Mouse (Mus musculus) midbrain, embryonic 14.5 days (tissue): ENCODE results near the gene Cebpz. TPM values are rescaled to one million over a fixed set of nuclear protein-coding genes. Genes with fewer than 3 reads are reported as not detected.

Experiments used
- ATAC-seq: fragments of 200-750 bp; cut with Nextera tagmentation; 2 replicates; pipeline ENCODE4 v1.8.0; 2017; ENCODE audit warnings: moderate number of reproducible peaks, moderate library complexity; ENCODE audit not compliant: low FRiP score, low TSS enrichment
- DNase-seq: peaks from one replicate; pipeline ENCODE4 v3.0.0-alpha.2; 2015
- H3K27ac ChIP-seq: fragments of 300-500 bp; sonication (generic); replicated peaks from 2 replicates; pipeline ENCODE4 v1.5.1; 2014; ENCODE audit warnings: mild to moderate bottlenecking, low read depth, low read length, moderate library complexity
- H3K27me3 ChIP-seq: fragments of 300-500 bp; sonication (generic); 2 replicates; pipeline ENCODE4 v1.6.1; 2014; ENCODE audit warnings: low read length, control low read depth, mixed read lengths; ENCODE audit not compliant: control insufficient read depth, insufficient read depth
- H3K36me3 ChIP-seq: fragments of 300-500 bp; sonication (generic); 2 replicates; pipeline ENCODE4 v1.6.1; 2014; ENCODE audit warnings: low read length, control low read depth; ENCODE audit not compliant: control insufficient read depth, insufficient read depth
- H3K4me1 ChIP-seq: fragments of 300-500 bp; sonication (generic); 2 replicates; pipeline ENCODE4 v1.6.1; 2014; ENCODE audit warnings: mild to moderate bottlenecking, antibody characterized with exemption, low read length, control low read depth; ENCODE audit not compliant: control insufficient read depth, insufficient read depth
- H3K4me2 ChIP-seq: fragments of 300-500 bp; sonication (generic); 2 replicates; pipeline ENCODE4 v1.6.1; 2014; ENCODE audit warnings: mild to moderate bottlenecking, low read length, moderate library complexity
- H3K4me3 ChIP-seq: fragments of 300-500 bp; sonication (generic); replicated peaks from 2 replicates; pipeline ENCODE4 v1.5.1; 2014; ENCODE audit warnings: low read depth, low read length
- H3K9ac ChIP-seq: fragments of 300-500 bp; sonication (generic); replicated peaks from 2 replicates; pipeline ENCODE4 v1.6.1; 2014; ENCODE audit warnings: mild to moderate bottlenecking, low read length, moderate library complexity
- H3K9me3 ChIP-seq: fragments of 300-500 bp; sonication (generic); 2 replicates; pipeline ENCODE4 v1.6.1; 2016; ENCODE audit warnings: low read length, control low read depth, mixed read lengths; ENCODE audit not compliant: control insufficient read depth
- WGBS: fragments of 180-500 bp; shearing (Covaris S2); extraction: QIAGEN DNeasy Blood & Tissue Kit; methylation state at CpG from one replicate; pipeline ENCODE4 v1.1.7; 2014; 5-methylcytosine and 5-hydroxymethylcytosine counted together
- polyA plus RNA-seq: library from polyadenylated mRNA; unstranded; fragments of >200 nt; fragmentation: Nextera tagmentation; extraction: Ambion mirVana; gene quantifications from 2 replicates; pipeline ENCODE4 v1.2.1, GENCODE M21; 2014

Cebpz gene
- polyA plus RNA-seq, 1 experiment from 2014 or later = 48.8 TPM

- H3K9ac ChIP-seq = no peak overlapping the region
- DNase-seq = no peak
- WGBS = 48% methylated on average over 3 of the region's 3 CpGs
These were observed 47.7 kb downstream of the Cebpz start for GRCm38 (mm10) chr17:78889184-78889583.

GRCm38 (mm10) chr17:78888554-78888953, 48.3 kb downstream of the Cebpz start:
- DNase-seq = no peak

More at GRCm38 (mm10) chr17:78889184-78889583, 47.7 kb downstream of the Cebpz start:
- no peak overlapping the region for H3K27ac ChIP-seq
- H3K4me2 ChIP-seq = no peak overlapping the region
- ATAC-seq = no peak
- H3K27me3 ChIP-seq = no peaks in the 10 kb centered on the region
- H3K36me3 ChIP-seq = no peaks in the 10 kb centered on the region
- H3K4me1 ChIP-seq = no peaks in the 10 kb centered on the region
- no peak overlapping the region for H3K4me3 ChIP-seq
- no peaks in the 10 kb centered on the region for H3K9me3 ChIP-seq

GRCm38 (mm10) chr17:78885286-78886065, 51.4 kb downstream of the Cebpz start:
- H3K4me1 ChIP-seq = peaks cover 4% of the 10 kb centered on the region; the same call in 1 of the 2 replicates
- DNase-seq (no peak), ATAC-seq (no peak)
- H3K36me3 ChIP-seq = no peaks in the 10 kb centered on the region
- WGBS = 85% methylated on average over 5 of the region's 5 CpGs
- no peak overlapping the region for H3K27ac ChIP-seq
- no peak overlapping the region for H3K4me3 ChIP-seq
- H3K4me2 ChIP-seq = no peak overlapping the region
- H3K9ac ChIP-seq = no peak overlapping the region
- H3K9me3 ChIP-seq = no peaks in the 10 kb centered on the region
- no peaks in the 10 kb centered on the region for H3K27me3 ChIP-seq

More at GRCm38 (mm10) chr17:78888554-78888953, 48.3 kb downstream of the Cebpz start:
- ATAC-seq = no peak
- Histone ChIP-seq H3K4me2 (no peak overlapping the region), H3K27ac (no peak overlapping the region), H3K27me3 (no peaks in the 10 kb centered on the region), H3K36me3 (no peaks in the 10 kb centered on the region), H3K9me3 (no peaks in the 10 kb centered on the region), H3K4me1 (no peaks in the 10 kb centered on the region), H3K9ac (no peak overlapping the region), H3K4me3 (no peak overlapping the region)
- 93% methylated on average over 4 of the region's 4 CpGs for WGBS

- Histone ChIP-seq H3K9ac (no peak overlapping the region), H3K4me2 (no peak overlapping the region), H3K27me3 (no peaks in the 10 kb centered on the region), H3K9me3 (no peaks in the 10 kb centered on the region), H3K4me3 (no peak overlapping the region), H3K27ac (no peak overlapping the region), H3K4me1 (peaks cover 4% of the 10 kb centered on the region; the same call in 1 of the 2 replicates), H3K36me3 (no peaks in the 10 kb centered on the region)
- 91% methylated on average over 4 of the region's 4 CpGs for WGBS
- ATAC-seq (no peak), DNase-seq (no peak)
These were observed 53.6 kb downstream of the Cebpz start for GRCm38 (mm10) chr17:78883291-78883690.

GRCm38 (mm10) chr17:78882401-78883112, 54.3 kb downstream of the Cebpz start, which contains the start of gene Eif2ak2:
Eif2ak2 (minus strand) TSS chr17:78882573.
- DNase-seq (peak; percentile 61), ATAC-seq (peak; percentile 81)
- H3K9ac ChIP-seq = peak within 1 kb of the TSS; percentile 42; the same call in 1 of the 2 replicates
- WGBS = 2% methylated on average over 28 of the region's 28 CpGs
- no peaks in the 10 kb centered on the region for H3K9me3 ChIP-seq
- peak within 1 kb of the TSS; percentile 36 for H3K4me3 ChIP-seq
- peaks cover 4% of the 10 kb centered on the region; the same call in 1 of the 2 replicates for H3K4me1 ChIP-seq
- H3K27ac ChIP-seq = no peak within 1 kb of the TSS
- H3K4me2 ChIP-seq = peak within 1 kb of the TSS; percentile 66
- H3K27me3 ChIP-seq = no peaks in the 10 kb centered on the region
- no peaks in the 10 kb centered on the region for H3K36me3 ChIP-seq

- DNase-seq (peak; percentile 41), ATAC-seq (peak; percentile 55; the same call in 1 of the 2 replicates)
- H3K36me3 ChIP-seq = no peaks in the 10 kb centered on the region
- H3K9ac ChIP-seq = peak overlapping the region; percentile 42; the same call in 1 of the 2 replicates
- 13% methylated on average over 6 of the region's 7 CpGs for WGBS
- no peak overlapping the region for H3K27ac ChIP-seq
- H3K4me3 ChIP-seq = peak overlapping the region; percentile 36
- no peaks in the 10 kb centered on the region for H3K9me3 ChIP-seq
- peaks cover 4% of the 10 kb centered on the region; the same call in 1 of the 2 replicates for H3K4me1 ChIP-seq
- H3K27me3 ChIP-seq = no peaks in the 10 kb centered on the region
- H3K4me2 ChIP-seq = peak overlapping the region; percentile 66
These were observed 55.0 kb downstream of the Cebpz start for GRCm38 (mm10) chr17:78881878-78882304.

GRCm38 (mm10) chr17:78873886-78874285, 63.0 kb downstream of the Cebpz start:
- WGBS = 87% methylated on average over 6 of the region's 6 CpGs
- DNase-seq (no peak), ATAC-seq (no peak)
- Histone ChIP-seq H3K36me3 (no peaks in the 10 kb centered on the region), H3K4me2 (no peak overlapping the region), H3K27ac (no peak overlapping the region), H3K4me1 (no peaks in the 10 kb centered on the region), H3K4me3 (no peak overlapping the region), H3K9me3 (no peaks in the 10 kb centered on the region), H3K27me3 (no peaks in the 10 kb centered on the region), H3K9ac (no peak overlapping the region)
